Mouse (Mus musculus) C2C12 (cell line): ENCODE measurements around the gene Lgr6.

Experiments used
- CEBPB ChIP-seq: IDR thresholded peaks from one replicate; pipeline ENCODE4 v1.6.1; 2011; ENCODE audit warnings: low read depth, mild to moderate bottlenecking, control low read depth, moderate library complexity
- CTCF ChIP-seq: IDR thresholded peaks from one replicate; pipeline ENCODE4 v1.5.1; 2011; ENCODE audit not compliant: control insufficient read depth, insufficient read depth, insufficient read length
- FOSL1 ChIP-seq: IDR thresholded peaks from one replicate; pipeline ENCODE4 v1.8.0; 2011; ENCODE audit warnings: mild to moderate bottlenecking, low read length; ENCODE audit not compliant: poor library complexity, insufficient read depth, severe bottlenecking
- MAX ChIP-seq: IDR thresholded peaks from one replicate; pipeline ENCODE4 v1.6.1; 2011; ENCODE audit warnings: mild to moderate bottlenecking, control low read depth
- MYOD1 ChIP-seq: IDR thresholded peaks from one replicate; pipeline ENCODE4 v1.6.1; 2011; ENCODE audit warnings: low read depth; ENCODE audit not compliant: control insufficient read depth, insufficient read length
- MYOG ChIP-seq: IDR thresholded peaks from one replicate; pipeline ENCODE4 v1.6.1; 2011; ENCODE audit not compliant: control insufficient read depth, insufficient read length; ENCODE audit errors: extremely low read depth
- USF1 ChIP-seq: IDR thresholded peaks from one replicate; pipeline ENCODE4 v1.6.1; 2011; ENCODE audit warnings: low read depth, mild to moderate bottlenecking, control low read depth, moderate library complexity

GRCm38 (mm10) chr1:134998231-134998630 lies 106.8 kb downstream of the Lgr6 start:
- TF ChIP-seq MYOG = no peak
- TF ChIP-seq CTCF = no peak
- TF ChIP-seq USF1 = no peak
- no peak for TF ChIP-seq MAX
- no peak for TF ChIP-seq MYOD1
- no peak for TF ChIP-seq CEBPB
- no peak for TF ChIP-seq FOSL1
